Mouse (Mus musculus) left cerebral cortex, adult 18-20 months (tissue): ENCODE results near the gene Ccdc115. TPM values are rescaled to one million over a fixed set of nuclear protein-coding genes. Genes with fewer than 3 reads are reported as not detected.

Experiments
- microRNA-seq, 2 experiments: library from miRNA; unstranded; fragments of <30 nt; microRNA quantifications; one replicate each; pipeline ENCODE4 v1.2.0; 2021
- total RNA-seq, 2 experiments: library from RNA; stranded (reverse); gene quantifications; 2 replicates each; pipeline ENCODE4 v1.2.3; 2021

Ccdc115 gene
- total RNA-seq, 2 experiments from 2014 or later, result 12.9 to 15.9 TPM

Small RNA genes within 50 kb of the gene (microRNA-seq; reads per million reads assigned to microRNA genes)
- gene Mir5103, result 0.42 to 0.99 reads per million in 2 experiments

Other genes starting within 250 kb of the Ccdc115 start
- gene Imp4, start 179 bp upstream of the Ccdc115 start, total RNA-seq, result 10 to 100 TPM; 34.2 to 36.5 TPM
- gene Ptpn18, start 20.1 kb upstream of the Ccdc115 start, total RNA-seq, result 1 to 10 TPM; 3.0 to 4.5 TPM
- not detected for gene Prss39, start 58.7 kb upstream of the Ccdc115 start, total RNA-seq
- not detected for gene Cfc1, start 96.0 kb upstream of the Ccdc115 start, total RNA-seq
- not detected for gene Prss40, start 121.3 kb upstream of the Ccdc115 start, total RNA-seq
- 10 to 100 TPM; 24.7 to 25.0 TPM for gene Amer3, start 140.0 kb upstream of the Ccdc115 start, total RNA-seq